Mouse (Mus musculus) embryonic facial prominence, embryonic 12.5 days (tissue): ENCODE measurements around the gene Lrig3. TPM values are rescaled to one million over a fixed set of nuclear protein-coding genes. Genes with fewer than 3 reads are reported as not detected.

Experiments used
- ATAC-seq: fragments of 200-750 bp; cut with Nextera tagmentation; 2 replicates; pipeline ENCODE4 v1.8.0; 2017; ENCODE audit not compliant: insufficient number of reproducible peaks, insufficient read depth, low FRiP score, low TSS enrichment
- H3K27ac ChIP-seq: fragments of 300-500 bp; sonication (generic); 2 replicates; pipeline ENCODE4 v1.5.1; 2016; ENCODE audit warnings: mild to moderate bottlenecking
- H3K27me3 ChIP-seq: fragments of 300-500 bp; sonication (generic); 2 replicates; pipeline ENCODE4 v1.6.1; 2016; ENCODE audit warnings: mild to moderate bottlenecking, moderate library complexity
- H3K36me3 ChIP-seq: fragments of 300-500 bp; sonication (generic); 2 replicates; pipeline ENCODE4 v1.6.1; 2016; ENCODE audit warnings: mild to moderate bottlenecking
- H3K4me1 ChIP-seq: fragments of 300-500 bp; sonication (generic); 2 replicates; pipeline ENCODE4 v1.6.1; 2016
- H3K4me2 ChIP-seq: fragments of 300-500 bp; sonication (generic); replicated peaks from 2 replicates; pipeline ENCODE4 v1.6.1; 2016; ENCODE audit warnings: mild to moderate bottlenecking, moderate library complexity
- H3K4me3 ChIP-seq: fragments of 300-500 bp; sonication (generic); 2 replicates; pipeline ENCODE4 v1.5.1; 2016; ENCODE audit warnings: mild to moderate bottlenecking
- H3K9ac ChIP-seq: fragments of 300-500 bp; sonication (generic); 2 replicates; pipeline ENCODE4 v1.6.1; 2016; ENCODE audit warnings: mild to moderate bottlenecking, moderate library complexity
- H3K9me3 ChIP-seq: fragments of 300-500 bp; sonication (generic); 2 replicates; pipeline ENCODE4 v1.6.1; 2016; ENCODE audit warnings: mild to moderate bottlenecking, moderate library complexity
- WGBS: fragments of 180-500 bp; shearing (Covaris S2); methylation state at CpG from one replicate; pipeline ENCODE4 v1.1.7; 2016; 5-methylcytosine and 5-hydroxymethylcytosine counted together
- polyA plus RNA-seq: library from polyadenylated mRNA; unstranded; fragments of >200 nt; fragmentation: Nextera tagmentation; extraction: Ambion mirVana; gene quantifications from 2 replicates; pipeline ENCODE4 v1.2.1, GENCODE M21; 2016

Gene Lrig3
- polyA plus RNA-seq = 49.5 and 53.2 TPM in 2 replicates

DNA sequence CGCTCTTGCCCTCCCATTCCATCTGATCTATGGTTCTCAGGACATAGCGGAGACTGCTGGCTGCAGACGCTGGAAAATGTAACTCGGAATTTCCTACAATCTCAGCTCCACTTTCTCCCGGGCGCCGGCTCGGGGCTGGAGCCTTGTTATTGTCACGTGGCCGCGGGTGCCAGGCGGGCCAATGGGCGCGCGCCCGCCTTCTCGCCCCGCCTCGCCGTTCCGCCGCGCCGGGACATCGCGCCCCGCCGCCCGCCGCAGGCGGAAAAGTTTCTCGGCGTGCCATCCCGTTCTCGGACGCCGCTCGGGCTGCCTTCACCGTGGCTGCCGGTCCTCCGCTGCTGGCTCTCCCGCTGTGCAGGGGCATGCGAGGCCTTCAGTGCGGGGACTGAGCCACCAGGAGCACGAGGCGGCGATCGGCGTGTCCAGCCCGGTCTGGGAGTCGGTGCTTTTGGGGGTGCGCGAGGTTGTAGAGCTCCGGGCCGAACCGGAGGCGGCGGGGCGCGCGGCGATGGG lies at the start of gene Lrig3:
Gene Lrig3 (plus strand): TSS at position 201 of the 513 bp plus-strand sequence.
- Histone ChIP-seq H3K9me3 (no peaks in the 10 kb centered on the region), H3K4me3 (peak within 1 kb of the TSS; percentile 98), H3K27me3 (no peaks in the 10 kb centered on the region), H3K36me3 (no peaks in the 10 kb centered on the region), H3K27ac (peak within 1 kb of the TSS; percentile 98), H3K9ac (peak within 1 kb of the TSS; percentile 100), H3K4me1 (peaks cover 17% of the 10 kb centered on the region), H3K4me2 (peak within 1 kb of the TSS; percentile 56)
- WGBS = under 1% methylated on average over 61 of the region's 62 CpGs
- peak; percentile 65 for ATAC-seq

DNA sequence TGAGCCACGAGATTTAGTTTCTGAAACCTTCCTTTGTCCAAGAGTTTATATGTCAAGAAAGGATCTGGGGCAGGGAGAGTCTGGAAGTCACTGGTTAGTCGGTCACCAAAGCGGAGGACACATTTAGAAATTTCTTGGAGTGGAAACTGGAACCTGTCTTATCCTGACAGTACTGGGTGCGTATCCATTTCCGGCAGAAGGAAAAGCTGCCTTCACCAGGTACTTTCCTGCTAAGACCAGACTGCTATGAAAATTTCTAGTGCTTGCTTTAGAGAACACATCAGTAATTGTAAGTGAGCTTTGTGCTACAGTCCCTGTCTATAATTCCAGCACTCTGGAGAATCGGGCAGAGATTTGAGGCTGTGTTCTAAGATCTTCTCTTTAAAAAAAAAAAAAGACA lies 49.2 kb upstream of the Lrig3 start:
- Histone ChIP-seq H3K36me3 (no peaks in the 10 kb centered on the region), H3K4me1 (peaks cover 16% of the 10 kb centered on the region), H3K27ac (peak overlapping the region; percentile 9; the same call in 1 of the 2 replicates), H3K27me3 (0 out of 2 replicates have a peak, but pooled peaks cover 2% of the 10 kb centered on the region), H3K9ac (no peak overlapping the region), H3K4me2 (no peak overlapping the region), H3K9me3 (no peaks in the 10 kb centered on the region), H3K4me3 (no peak overlapping the region)
- 38% methylated on average over 6 of the region's 6 CpGs for WGBS
- ATAC-seq = no peak

DNA sequence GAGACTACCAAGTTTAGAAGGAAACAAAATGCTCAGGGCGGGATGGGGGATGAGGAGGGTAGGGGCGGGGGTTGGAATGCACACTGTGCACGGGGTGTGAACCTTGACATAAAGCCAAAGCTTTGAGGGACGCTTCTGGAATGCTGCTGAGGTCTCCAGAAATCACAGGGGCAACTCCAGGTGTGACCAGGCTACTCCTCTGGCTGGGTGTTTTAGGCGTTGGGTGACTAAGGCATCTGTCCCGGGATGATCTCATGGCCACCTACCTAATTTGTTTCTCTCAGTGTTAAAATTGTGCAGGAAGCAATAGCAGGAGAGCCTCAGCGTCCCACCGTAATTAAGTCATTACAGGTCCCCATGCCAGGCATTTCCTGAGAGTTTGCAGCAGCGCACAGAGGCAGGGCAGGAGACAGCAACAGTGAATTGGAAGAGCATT lies 48.5 kb upstream of the Lrig3 start:
- peak; percentile 52; the same call in 1 of the 2 replicates for ATAC-seq
- WGBS = 3% methylated on average over 9 of the region's 9 CpGs
- Histone ChIP-seq H3K9me3 (no peaks in the 10 kb centered on the region), H3K9ac (no peak overlapping the region), H3K4me3 (0 out of 2 replicates have a peak overlapping the region, but pooled peaks have one; percentile 9), H3K27ac (no peak overlapping the region), H3K4me1 (peaks cover 23% of the 10 kb centered on the region), H3K4me2 (peak overlapping the region; percentile 41), H3K36me3 (no peaks in the 10 kb centered on the region), H3K27me3 (0 out of 2 replicates have a peak, but pooled peaks cover 2% of the 10 kb centered on the region)

DNA sequence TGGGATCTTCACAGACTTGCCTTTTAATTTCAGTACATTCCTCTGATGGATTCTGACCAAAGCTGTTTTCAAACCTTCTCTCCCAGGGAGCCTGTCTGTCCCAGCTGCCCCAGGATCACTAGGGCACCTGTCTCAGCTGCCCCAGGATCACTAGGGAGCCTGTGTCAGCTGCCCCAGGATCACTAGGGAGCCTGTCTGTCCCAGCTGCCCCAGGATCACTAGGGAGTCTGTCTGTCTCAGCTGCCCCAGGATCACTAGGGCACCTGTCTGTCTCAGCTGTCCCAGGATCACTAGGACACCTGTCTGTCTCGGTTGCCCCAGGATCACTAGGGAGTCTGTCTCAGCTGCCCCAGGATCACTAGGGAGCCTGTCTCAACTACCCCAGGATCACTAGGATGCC lies 47.0 kb upstream of the Lrig3 start:
- Histone ChIP-seq H3K36me3 (no peaks in the 10 kb centered on the region), H3K9me3 (no peaks in the 10 kb centered on the region), H3K27ac (no peak overlapping the region), H3K9ac (no peak overlapping the region), H3K27me3 (0 out of 2 replicates have a peak, but pooled peaks cover 2% of the 10 kb centered on the region), H3K4me3 (no peak overlapping the region), H3K4me1 (peaks cover 24% of the 10 kb centered on the region), H3K4me2 (no peak overlapping the region)
- WGBS = 72% methylated on average over 1 of the region's 1 CpGs
- ATAC-seq = no peak

DNA sequence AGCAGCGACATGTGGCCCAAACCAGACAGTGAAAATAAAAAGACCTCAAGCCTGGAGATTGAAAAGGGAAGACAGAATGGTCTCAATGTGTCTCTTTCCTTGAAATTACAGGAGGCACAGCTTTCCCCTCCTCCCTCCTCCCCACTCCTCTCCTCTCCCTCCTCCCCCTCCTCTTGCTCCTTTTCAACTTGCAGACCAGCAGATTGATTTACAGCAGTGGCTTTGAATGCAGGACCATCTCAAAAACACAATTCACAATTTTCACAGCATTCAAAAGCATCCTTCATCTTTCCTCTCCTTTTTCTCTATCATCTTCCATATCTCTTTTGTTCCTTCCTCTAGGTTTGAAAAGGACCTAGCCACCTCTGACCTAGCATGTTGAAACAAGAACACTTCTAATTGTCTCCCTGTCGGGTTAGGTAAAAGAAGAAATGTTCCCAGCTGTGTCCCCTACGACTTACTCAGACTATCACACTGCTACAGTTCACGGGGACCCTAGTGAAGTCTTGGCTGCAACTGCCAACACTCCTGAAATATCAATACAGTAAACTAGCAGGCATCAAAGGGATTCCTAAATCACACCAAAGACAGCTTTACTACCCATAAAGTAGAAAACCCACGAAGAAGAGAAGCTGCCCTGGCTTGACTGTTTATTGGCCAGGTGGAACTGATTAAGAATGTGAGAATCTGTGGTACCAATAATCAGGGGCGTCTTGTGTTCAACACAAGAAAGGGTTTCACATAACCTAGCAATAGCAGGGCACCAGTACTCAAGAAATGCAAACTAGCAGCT lies 44.1 kb upstream of the Lrig3 start:
- no peak for ATAC-seq
- no peaks in the 10 kb centered on the region for H3K9me3 ChIP-seq
- H3K27ac ChIP-seq = 0 out of 2 replicates have a peak overlapping the region, but pooled peaks have one; percentile 38
- WGBS = 16% methylated on average over 6 of the region's 6 CpGs
- peaks cover 19% of the 10 kb centered on the region for H3K4me1 ChIP-seq
- no peak overlapping the region for H3K4me3 ChIP-seq
- no peaks in the 10 kb centered on the region for H3K36me3 ChIP-seq
- no peak overlapping the region for H3K9ac ChIP-seq
- H3K4me2 ChIP-seq = no peak overlapping the region
- H3K27me3 ChIP-seq = 0 out of 2 replicates have a peak, but pooled peaks cover 2% of the 10 kb centered on the region

DNA sequence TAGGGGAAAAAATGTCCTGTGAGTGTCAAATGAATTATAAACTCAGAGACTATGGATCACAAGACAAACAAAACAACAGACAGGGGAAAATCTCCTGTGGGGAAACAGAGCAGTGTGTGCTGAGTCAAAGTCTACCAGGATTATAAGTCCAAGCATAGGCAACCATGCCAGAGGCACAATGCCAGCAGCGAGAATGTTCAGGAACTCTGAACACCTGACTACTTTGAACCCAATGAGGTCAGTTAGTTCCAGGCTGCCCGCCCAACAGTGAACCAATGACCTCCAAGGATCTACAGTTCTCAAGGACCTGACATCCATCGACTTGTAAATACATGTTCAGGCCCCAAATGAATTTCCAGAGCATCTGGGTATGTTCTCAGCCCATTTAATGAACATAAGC lies 36.0 kb upstream of the Lrig3 start:
- no peaks in the 10 kb centered on the region for H3K36me3 ChIP-seq
- no peak overlapping the region for H3K4me2 ChIP-seq
- 87% methylated on average over 3 of the region's 3 CpGs for WGBS
- H3K9ac ChIP-seq = no peak overlapping the region
- H3K27ac ChIP-seq = no peak overlapping the region
- H3K27me3 ChIP-seq = no peaks in the 10 kb centered on the region
- H3K4me1 ChIP-seq = no peaks in the 10 kb centered on the region
- H3K9me3 ChIP-seq = no peaks in the 10 kb centered on the region
- ATAC-seq = no peak
- H3K4me3 ChIP-seq = no peak overlapping the region

DNA sequence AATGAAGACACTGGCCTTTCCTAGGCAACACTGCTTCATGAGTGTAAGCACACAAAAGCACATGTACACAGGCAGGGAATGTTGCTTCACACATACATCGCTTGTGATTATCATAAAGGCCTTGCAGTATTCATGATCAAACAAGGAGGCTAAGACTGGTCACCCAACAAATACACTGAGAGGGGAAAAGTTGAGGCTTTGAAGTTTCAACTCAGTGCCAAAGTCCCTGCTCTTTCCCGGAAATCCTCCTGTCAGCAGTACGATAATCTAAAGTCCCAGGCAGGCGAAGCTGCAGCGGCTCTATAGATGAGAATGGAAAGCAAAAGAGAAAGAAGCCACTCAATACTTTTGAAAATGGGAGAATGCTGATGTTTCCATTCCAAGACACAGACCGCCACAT lies 32.6 kb upstream of the Lrig3 start:
- ATAC-seq = no peak
- Histone ChIP-seq H3K4me2 (no peak overlapping the region), H3K36me3 (no peaks in the 10 kb centered on the region), H3K4me1 (peaks cover 12% of the 10 kb centered on the region), H3K27me3 (no peaks in the 10 kb centered on the region), H3K27ac (no peak overlapping the region), H3K9ac (no peak overlapping the region), H3K9me3 (no peaks in the 10 kb centered on the region), H3K4me3 (no peak overlapping the region)
- WGBS = 66% methylated on average over 6 of the region's 6 CpGs

DNA sequence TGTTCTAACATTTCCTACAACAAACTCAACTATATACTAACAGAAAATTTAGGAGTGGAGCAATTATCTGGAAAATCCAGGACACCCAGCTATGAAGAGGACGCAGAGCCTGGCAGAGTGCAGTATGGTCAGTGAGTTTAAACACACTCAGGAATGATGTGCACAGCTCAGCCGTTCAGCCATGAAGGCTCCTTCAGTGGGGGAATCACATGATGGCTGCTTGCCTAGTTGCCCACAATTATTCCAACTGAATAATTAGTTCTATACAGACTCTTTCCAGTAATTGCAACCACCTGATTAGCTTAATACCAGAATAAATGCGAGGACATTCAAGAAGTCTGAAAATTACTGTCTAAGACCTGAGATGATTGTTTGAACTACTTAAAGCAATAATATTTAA lies 31.9 kb upstream of the Lrig3 start:
- Histone ChIP-seq H3K36me3 (no peaks in the 10 kb centered on the region), H3K4me3 (no peak overlapping the region), H3K27ac (no peak overlapping the region), H3K9ac (no peak overlapping the region), H3K4me2 (no peak overlapping the region), H3K9me3 (no peaks in the 10 kb centered on the region), H3K4me1 (peaks cover 18% of the 10 kb centered on the region), H3K27me3 (no peaks in the 10 kb centered on the region)
- 56% methylated on average over 3 of the region's 3 CpGs for WGBS
- no peak for ATAC-seq

DNA sequence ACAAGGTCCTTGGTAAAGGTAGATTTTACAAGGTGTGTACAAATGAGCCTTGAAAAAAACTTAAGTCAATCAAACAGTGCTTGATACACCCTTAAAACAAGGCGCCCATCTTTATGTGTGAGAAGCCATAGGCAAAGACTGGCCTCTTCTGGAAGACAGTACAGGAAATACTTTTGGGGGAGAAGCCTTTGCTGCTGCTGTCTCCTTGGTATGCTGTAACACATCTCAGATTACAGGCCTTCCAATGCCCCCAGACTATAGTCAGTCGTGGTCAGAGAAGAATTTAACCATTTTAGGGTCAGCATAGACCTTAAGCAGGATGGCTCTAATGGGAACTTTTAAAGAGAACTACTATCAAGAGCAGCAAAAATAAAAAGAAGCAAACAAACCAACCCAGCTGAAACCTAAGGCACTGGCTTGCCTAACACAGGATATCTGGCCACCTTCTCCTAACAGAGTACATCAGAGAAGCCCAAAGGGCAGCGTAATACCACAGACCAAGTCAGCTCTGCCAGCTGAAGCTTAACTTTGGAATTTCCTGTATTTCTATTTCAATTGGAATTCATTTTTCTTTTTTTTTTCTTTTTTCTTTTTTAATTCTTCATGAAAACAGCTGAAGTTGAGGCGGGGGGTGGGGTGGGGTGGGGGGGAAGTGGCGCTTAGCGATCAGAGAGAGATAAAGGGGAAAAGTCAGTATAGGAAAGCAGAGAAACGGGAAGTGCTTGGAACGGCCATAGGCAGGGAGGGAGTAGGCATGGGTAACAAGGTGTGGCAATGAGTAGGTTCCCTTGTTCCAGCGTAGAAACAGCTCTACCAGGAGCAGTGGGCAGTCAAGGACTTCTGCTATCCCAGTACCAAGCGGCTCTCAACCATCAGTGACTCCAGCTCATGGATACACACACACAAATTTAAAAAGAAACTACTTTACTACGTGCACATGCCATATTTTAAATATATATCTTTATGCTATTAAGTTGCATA lies 28.2 kb upstream of the Lrig3 start:
- Histone ChIP-seq H3K36me3 (no peaks in the 10 kb centered on the region), H3K9me3 (no peaks in the 10 kb centered on the region), H3K4me3 (no peak overlapping the region), H3K4me2 (no peak overlapping the region), H3K27ac (peak overlapping the region; percentile 14), H3K9ac (no peak overlapping the region), H3K4me1 (peaks cover 25% of the 10 kb centered on the region), H3K27me3 (no peaks in the 10 kb centered on the region)
- ATAC-seq = no peak
- WGBS = 48% methylated on average over 11 of the region's 11 CpGs

DNA sequence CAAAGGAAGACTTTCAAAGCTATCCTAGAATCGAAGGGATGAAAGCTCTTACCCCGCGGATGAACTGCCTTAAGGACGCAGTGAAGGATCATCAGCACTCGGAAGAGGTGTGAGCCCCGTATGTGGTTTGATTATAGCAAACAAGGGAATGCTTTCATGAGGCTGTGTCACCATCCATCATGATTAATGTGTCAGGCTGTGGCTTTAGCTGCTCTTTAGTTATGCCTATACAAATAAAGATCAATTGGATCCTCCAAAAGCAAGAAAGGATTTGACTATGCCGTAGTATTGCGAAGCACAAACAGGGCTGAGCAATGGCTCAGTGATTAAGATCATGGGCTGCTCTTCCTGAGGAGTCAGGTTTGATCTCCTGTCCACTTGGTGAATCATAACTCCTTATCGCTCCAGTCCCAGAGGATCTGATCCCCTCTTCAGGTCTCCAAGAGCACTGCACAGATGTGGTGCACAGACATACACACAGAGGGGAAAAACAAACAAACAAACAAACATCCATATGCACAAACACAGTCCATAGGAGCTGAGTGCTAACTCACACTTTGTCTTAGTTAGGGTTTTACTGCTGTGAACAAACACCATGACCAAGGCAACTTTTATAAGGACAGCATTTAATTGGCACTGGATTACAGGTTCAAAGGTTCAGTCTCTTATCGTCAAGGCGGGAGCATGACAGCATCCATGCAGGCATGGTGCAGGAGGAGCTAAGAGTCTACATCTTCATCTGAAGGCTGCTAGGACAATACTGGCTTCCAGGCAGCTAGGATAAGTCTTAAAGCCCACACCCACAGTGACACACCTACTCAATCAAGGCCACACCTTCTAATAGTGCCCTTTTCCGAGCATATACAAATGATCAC lies 27.2 kb upstream of the Lrig3 start:
- no peaks in the 10 kb centered on the region for H3K9me3 ChIP-seq
- H3K4me3 ChIP-seq = no peak overlapping the region
- no peak overlapping the region for H3K27ac ChIP-seq
- peaks cover 35% of the 10 kb centered on the region for H3K4me1 ChIP-seq
- no peak for ATAC-seq
- WGBS = 76% methylated on average over 12 of the region's 12 CpGs
- H3K9ac ChIP-seq = no peak overlapping the region
- no peaks in the 10 kb centered on the region for H3K27me3 ChIP-seq
- H3K36me3 ChIP-seq = no peaks in the 10 kb centered on the region
- no peak overlapping the region for H3K4me2 ChIP-seq
